Comparison of ENCODE assay signal across 20 mouse cellular contexts in genomic region chr10:106719936-106720335, GRCm38 (mm10).
A peak's percentile ranks its signal among the peaks of the same experiment; 100 is the strongest.
DNase-seq lines count a peak whose midpoint lies in the region; ATAC-seq and TF ChIP-seq lines count a peak whose summit lies in the region.
"Had no signal": no experiment of that assay in that cellular context is flagged by ENCODE, and none has a peak within 500 bp of the region (broad histone marks: within the 10 kb centered on the region; RNA-seq: fewer than 3 reads in every experiment).

No protein-coding gene starts in this region.

- no peak for ATAC-seq in hindbrain, postnatal 0 days
- ATAC-seq in hindbrain, embryonic 12.5 days (ENCODE audit: low FRiP score), result no peak
- ATAC-seq: forebrain, embryonic 14.5 days; liver, postnatal 0 days; midbrain, embryonic 13.5 days had no signal

- no peak overlapping the region for H3K4me2 ChIP-seq in hindbrain, postnatal 0 days (ENCODE audit: low read depth, low read length)
- H3K4me2 ChIP-seq in hindbrain, embryonic 12.5 days (replicated peaks), result no peak overlapping the region
- H3K4me2 ChIP-seq: heart, embryonic 11.5 days; limb, embryonic 12.5 days; liver, embryonic 11.5 days; midbrain, embryonic 13.5 days had no signal

- no peaks in the 10 kb centered on the region for H3K9me3 ChIP-seq in hindbrain, postnatal 0 days (ENCODE audit: low read length)
- H3K9me3 ChIP-seq in hindbrain, embryonic 12.5 days (replicated peaks), result no peaks in the 10 kb centered on the region; the same call in 1 of the 2 replicates
- H3K9me3 ChIP-seq: limb, embryonic 12.5 days; midbrain, embryonic 13.5 days had no signal

- no peaks in the 10 kb centered on the region for H3K4me1 ChIP-seq in hindbrain, postnatal 0 days (ENCODE audit: insufficient read depth, low read length)
- H3K4me1 ChIP-seq in hindbrain, embryonic 12.5 days, result no peaks in the 10 kb centered on the region
- H3K4me1 ChIP-seq in cerebellum, adult 2 months (ENCODE audit: control insufficient read depth, insufficient read depth, low read length), result peaks cover 11% of the 10 kb centered on the region; the same call in 1 of the 2 replicates
- H3K4me1 ChIP-seq in lung, adult 2 months (ENCODE audit: control insufficient read depth, insufficient read depth, low read length), result no peaks in the 10 kb centered on the region
- H3K4me1 ChIP-seq: limb, embryonic 12.5 days; midbrain, embryonic 13.5 days had no signal

- DNase-seq in hindbrain, postnatal 0 days (ENCODE audit: low spot score), result peak; percentile 26
- peak; percentile 77 for DNase-seq in brain, adult 2 months (ENCODE audit: low read depth, low spot score)
- peak; percentile 37 to 79 for DNase-seq in cerebellum, adult 2 months
- DNase-seq in cerebellum, postnatal 25 days, result peak; percentile 27 to 55
- no peak for DNase-seq in lung, adult 2 months
- no peak for DNase-seq in kidney, postnatal 10 days
- no peak for DNase-seq in kidney, postnatal 36 days
- DNase-seq: gastrocnemius, postnatal 14 days; heart, adult 11 months; heart, postnatal 10 days; kidney, adult 18-20 months; liver, postnatal 0 days; lung, postnatal 10 days; thymus, postnatal 25 days had no signal

- TF ChIP-seq CTCF in hindbrain, postnatal 0 days (IDR thresholded peaks at IDR 0.05; ENCODE audit: low read depth), result no peak
- TF ChIP-seq CTCF in cerebellum, adult 2 months (IDR thresholded peaks at IDR 0.05; ENCODE audit: borderline replicate concordance, insufficient read depth, low read depth, low read length), result no peak
- no peak for TF ChIP-seq CTCF in lung, adult 2 months (IDR thresholded peaks at IDR 0.05; ENCODE audit: insufficient read depth, low read length)

- H3K4me3 ChIP-seq in hindbrain, postnatal 0 days (ENCODE audit: low read length), result no peak overlapping the region
- no peak overlapping the region for H3K4me3 ChIP-seq in hindbrain, embryonic 12.5 days
- no peak overlapping the region for H3K4me3 ChIP-seq in cerebellum, adult 2 months (replicated peaks; ENCODE audit: insufficient read depth, low read depth, low read length)
- H3K4me3 ChIP-seq in lung, adult 2 months (replicated peaks; ENCODE audit: extremely low read depth, low read depth, low read length), result no peak overlapping the region
- H3K4me3 ChIP-seq: limb, embryonic 12.5 days; midbrain, embryonic 13.5 days had no signal

- no peaks in the 10 kb centered on the region for H3K27me3 ChIP-seq in hindbrain, postnatal 0 days (ENCODE audit: insufficient read depth, low read length)
- no peaks in the 10 kb centered on the region for H3K27me3 ChIP-seq in hindbrain, embryonic 12.5 days
- H3K27me3 ChIP-seq in cerebellum, adult 2 months (ENCODE audit: control insufficient read depth, insufficient read depth, low read length), result no peaks in the 10 kb centered on the region
- H3K27me3 ChIP-seq: limb, embryonic 12.5 days; midbrain, embryonic 13.5 days had no signal

- no peak overlapping the region for H3K9ac ChIP-seq in hindbrain, postnatal 0 days (replicated peaks; ENCODE audit: low read length)
- H3K9ac ChIP-seq in hindbrain, embryonic 12.5 days, result no peak overlapping the region
- H3K9ac ChIP-seq: limb, embryonic 12.5 days; liver, postnatal 0 days; midbrain, embryonic 13.5 days had no signal

- WGBS in hindbrain, postnatal 0 days, result 48% methylated on average over 2 of the region's 2 CpGs
- WGBS in hindbrain, embryonic 12.5 days, result 93% methylated on average over 2 of the region's 2 CpGs
- 4% methylated on average over 2 of the region's 2 CpGs for WGBS in cerebellum, adult 2 months
- 68% methylated on average over 2 of the region's 2 CpGs for WGBS in lung, adult 2 months

- no peak overlapping the region for H3K27ac ChIP-seq in hindbrain, postnatal 0 days
- no peak overlapping the region for H3K27ac ChIP-seq in hindbrain, embryonic 12.5 days
- H3K27ac ChIP-seq in cerebellum, adult 2 months (ENCODE audit: insufficient read depth, low read length), result no peak overlapping the region
- H3K27ac ChIP-seq: limb, embryonic 12.5 days; midbrain, embryonic 13.5 days had no signal

- no peak for TF ChIP-seq POLR2A in cerebellum, adult 2 months (IDR thresholded peaks at IDR 0.05; ENCODE audit: borderline replicate concordance, insufficient read depth, low read length)
- no peak for TF ChIP-seq POLR2A in lung, adult 2 months (IDR thresholded peaks at IDR 0.05; ENCODE audit: borderline replicate concordance, extremely low read depth, low read depth, low read length)

- H3K36me3 ChIP-seq in hindbrain, postnatal 0 days (ENCODE audit: insufficient read depth, low read length), result no peaks in the 10 kb centered on the region
- H3K36me3 ChIP-seq in hindbrain, embryonic 12.5 days, result no peaks in the 10 kb centered on the region
- H3K36me3 ChIP-seq: limb, embryonic 12.5 days; midbrain, embryonic 13.5 days had no signal

Comparison
In these comparisons a context has a peak if more than half of its experiments do, and no peak if none do; other contexts are left out.
1. DNase-seq: peak in hindbrain, postnatal 0 days (single experiment), brain, adult 2 months (single experiment), cerebellum, adult 2 months (2 of 2) and cerebellum, postnatal 25 days (2 of 2); none in lung, adult 2 months (single experiment), kidney, postnatal 10 days (single experiment) and kidney, postnatal 36 days (0 of 2).